Mouse (Mus musculus) testis, adult 2 months (tissue): ENCODE measurements around the gene Dglucy.

ENCODE experiments used
- CTCF ChIP-seq: fragments of 200-500 bp; IDR thresholded peaks from 2 replicates; pipeline ENCODE4 v1.5.1; 2012; ENCODE audit warnings: low read depth, mild to moderate bottlenecking, inconsistent platforms, low read length, moderate library complexity; ENCODE audit not compliant: control insufficient read depth, insufficient read depth, insufficient replicate concordance
- POLR2A ChIP-seq: fragments of 200-500 bp; IDR thresholded peaks from 2 replicates; pipeline ENCODE4 v1.6.1; 2012; ENCODE audit warnings: low read depth, mild to moderate bottlenecking, inconsistent platforms, low read length, moderate library complexity; ENCODE audit not compliant: control insufficient read depth

DNA sequence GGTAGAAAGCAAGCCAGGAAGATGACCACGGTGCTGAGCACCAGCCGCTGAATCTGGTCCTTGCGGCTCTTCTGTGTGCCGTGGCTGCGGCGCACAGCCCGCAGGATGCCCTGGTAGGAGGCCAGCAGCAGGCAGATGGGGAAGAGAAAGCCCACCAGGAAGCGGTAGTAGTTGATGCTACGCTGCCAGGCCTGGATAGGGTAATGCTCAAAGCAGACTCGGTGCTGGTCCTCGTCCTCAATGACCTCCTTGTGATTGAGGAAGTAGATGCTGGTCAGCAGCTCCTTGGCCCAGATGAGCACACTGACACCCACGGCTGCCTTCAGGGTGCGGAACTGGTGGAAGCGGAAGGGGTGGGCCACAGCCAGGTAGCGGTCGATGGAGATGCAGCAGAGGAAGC is 99.7 kb downstream of the Dglucy start:
- no peak for TF ChIP-seq CTCF
- TF ChIP-seq POLR2A: no peak
